ENCODE assay signal across 15 mouse cellular contexts in genomic region chr2:45208526-45208925, GRCm38 (mm10).
"Had no signal": no experiment of that assay in that cellular context is flagged by ENCODE, and none has a peak within 500 bp of the region (broad histone marks: within the 10 kb centered on the region; RNA-seq: fewer than 3 reads in every experiment).

No protein-coding gene starts in this region.

- H3K9ac ChIP-seq: neural tube, embryonic 15.5 days; stomach, embryonic 15.5 days had no signal

- H3K9me3 ChIP-seq: neural tube, embryonic 15.5 days; stomach, embryonic 15.5 days had no signal

- H3K4me2 ChIP-seq: neural tube, embryonic 15.5 days; stomach, embryonic 15.5 days had no signal

- H3K36me3 ChIP-seq: neural tube, embryonic 15.5 days; stomach, embryonic 15.5 days had no signal

- DNase-seq: retina, postnatal 1 day; right cerebral cortex, adult 18-20 months; right cerebral cortex, postnatal 14 days; right cerebral cortex, postnatal 25 days; right cerebral cortex, postnatal 4 days; spleen, adult 18-20 months; thymus, adult 18-20 months; thymus, adult 2 months; thymus, postnatal 14 days; thymus, postnatal 25 days; thymus, postnatal 36 days; thymus, postnatal 4 days had no signal

- H3K4me3 ChIP-seq: neural tube, embryonic 15.5 days; stomach, embryonic 15.5 days had no signal

- H3K27me3 ChIP-seq: neural tube, embryonic 15.5 days; stomach, embryonic 15.5 days had no signal

- H3K4me1 ChIP-seq: stomach, embryonic 15.5 days had no signal

- H3K27ac ChIP-seq: neural tube, embryonic 15.5 days; stomach, embryonic 15.5 days; stomach, postnatal 0 days had no signal
